Mouse (Mus musculus): Measurements from ENCODE around the gene Trabd2b. TPM values are rescaled to one million over a fixed set of nuclear protein-coding genes. Genes with fewer than 3 reads are reported as not detected.
A peak's percentile ranks its signal among the peaks of the same experiment; 100 is the strongest.

Gene Trabd2b
- polyA plus RNA-seq, 1 experiment from 2014 or later: 2.4 TPM

GRCm38 (mm10) chr4:114643679-114644208 lies 237.2 kb downstream of the Trabd2b start:
- no peak for TF ChIP-seq CTCF (IDR thresholded peaks at IDR 0.05)
- TF ChIP-seq EP300 (IDR thresholded peaks at IDR 0.05): no peak
- 35% methylated on average over 20 of the region's 20 CpGs for WGBS
- no peaks in the 10 kb centered on the region for H3K27me3 ChIP-seq (replicated peaks; ENCODE audit: insufficient read depth, low read length)
- no peaks in the 10 kb centered on the region for H3K9me3 ChIP-seq (ENCODE audit: low read length)
- no peaks in the 10 kb centered on the region for H3K4me1 ChIP-seq (ENCODE audit: insufficient read depth, low read depth, low read length)
- DNase-seq (ENCODE audit: low spot score): no peak
- H3K27ac ChIP-seq (ENCODE audit: low read length): no peak overlapping the region
- H3K36me3 ChIP-seq (ENCODE audit: insufficient read depth, low read length): no peaks in the 10 kb centered on the region
- H3K4me2 ChIP-seq (replicated peaks; ENCODE audit: low read depth, low read length): no peak overlapping the region
- no peak overlapping the region for H3K9ac ChIP-seq (replicated peaks; ENCODE audit: low read depth)
- ATAC-seq: no peak
- no peak overlapping the region for H3K4me3 ChIP-seq (ENCODE audit: low read depth, low read length)

GRCm38 (mm10) chr4:114645341-114645740 lies 238.8 kb downstream of the Trabd2b start:
- no peaks in the 10 kb centered on the region for H3K36me3 ChIP-seq (ENCODE audit: insufficient read depth, low read length)
- H3K27ac ChIP-seq (ENCODE audit: low read length): no peak overlapping the region
- no peaks in the 10 kb centered on the region for H3K27me3 ChIP-seq (replicated peaks; ENCODE audit: insufficient read depth, low read length)
- DNase-seq (ENCODE audit: low spot score) (no peak), ATAC-seq (no peak)
- no peak overlapping the region for H3K4me2 ChIP-seq (replicated peaks; ENCODE audit: low read depth, low read length)
- TF ChIP-seq EP300 (IDR thresholded peaks at IDR 0.05) (no peak), CTCF (IDR thresholded peaks at IDR 0.05) (no peak)
- H3K9ac ChIP-seq (replicated peaks; ENCODE audit: low read depth): no peak overlapping the region
- no peak overlapping the region for H3K4me3 ChIP-seq (ENCODE audit: low read depth, low read length)
- no peaks in the 10 kb centered on the region for H3K9me3 ChIP-seq (ENCODE audit: low read length)
- no peaks in the 10 kb centered on the region for H3K4me1 ChIP-seq (ENCODE audit: insufficient read depth, low read depth, low read length)

- DNase-seq (ENCODE audit: low spot score) (no peak), ATAC-seq (no peak)
- WGBS: 71% methylated on average over 13 of the region's 13 CpGs
- Histone ChIP-seq H3K36me3 (ENCODE audit: insufficient read depth, low read length) (no peaks in the 10 kb centered on the region), H3K9ac (replicated peaks; ENCODE audit: low read depth) (no peak overlapping the region), H3K27me3 (replicated peaks; ENCODE audit: insufficient read depth, low read length) (no peaks in the 10 kb centered on the region), H3K4me3 (ENCODE audit: low read depth, low read length) (no peak overlapping the region), H3K27ac (ENCODE audit: low read length) (no peak overlapping the region), H3K4me2 (replicated peaks; ENCODE audit: low read depth, low read length) (no peak overlapping the region), H3K9me3 (ENCODE audit: low read length) (no peaks in the 10 kb centered on the region), H3K4me1 (ENCODE audit: insufficient read depth, low read depth, low read length) (no peaks in the 10 kb centered on the region)
- TF ChIP-seq CTCF (IDR thresholded peaks at IDR 0.05) (no peak), EP300 (IDR thresholded peaks at IDR 0.05) (no peak)
Measured at GRCm38 (mm10) chr4:114646825-114647681, 240.5 kb downstream of the Trabd2b start.

- Histone ChIP-seq H3K4me1 (ENCODE audit: insufficient read depth, low read depth, low read length) (no peaks in the 10 kb centered on the region), H3K36me3 (ENCODE audit: insufficient read depth, low read length) (no peaks in the 10 kb centered on the region), H3K4me3 (ENCODE audit: low read depth, low read length) (no peak overlapping the region), H3K27me3 (replicated peaks; ENCODE audit: insufficient read depth, low read length) (no peaks in the 10 kb centered on the region), H3K9ac (replicated peaks; ENCODE audit: low read depth) (no peak overlapping the region), H3K4me2 (replicated peaks; ENCODE audit: low read depth, low read length) (no peak overlapping the region), H3K9me3 (ENCODE audit: low read length) (no peaks in the 10 kb centered on the region), H3K27ac (ENCODE audit: low read length) (no peak overlapping the region)
- TF ChIP-seq CTCF (IDR thresholded peaks at IDR 0.05): peak; percentile 93
- no peak for TF ChIP-seq EP300 (IDR thresholded peaks at IDR 0.05)
- 12% methylated on average over 4 of the region's 4 CpGs for WGBS
- DNase-seq (ENCODE audit: low spot score): peak; percentile 62
- ATAC-seq: no peak
Measured at GRCm38 (mm10) chr4:114647689-114648088, 241.2 kb downstream of the Trabd2b start.

- H3K27ac ChIP-seq (ENCODE audit: low read length): no peak overlapping the region
- peak; percentile 15; the same call in 1 of the 2 replicates for TF ChIP-seq CTCF (IDR thresholded peaks at IDR 0.05)
- TF ChIP-seq EP300 (IDR thresholded peaks at IDR 0.05): no peak
- 23% methylated on average over 28 of the region's 28 CpGs for WGBS
- H3K9me3 ChIP-seq (ENCODE audit: low read length): no peaks in the 10 kb centered on the region
- ATAC-seq (0 out of 2 replicates have a peak, but pooled peaks have one; percentile 16), DNase-seq (ENCODE audit: low spot score) (no peak)
- no peak overlapping the region for H3K9ac ChIP-seq (replicated peaks; ENCODE audit: low read depth)
- no peaks in the 10 kb centered on the region for H3K4me1 ChIP-seq (ENCODE audit: insufficient read depth, low read depth, low read length)
- no peak overlapping the region for H3K4me3 ChIP-seq (ENCODE audit: low read depth, low read length)
- no peaks in the 10 kb centered on the region for H3K36me3 ChIP-seq (ENCODE audit: insufficient read depth, low read length)
- H3K4me2 ChIP-seq (replicated peaks; ENCODE audit: low read depth, low read length): no peak overlapping the region
- no peaks in the 10 kb centered on the region for H3K27me3 ChIP-seq (replicated peaks; ENCODE audit: insufficient read depth, low read length)
Measured at GRCm38 (mm10) chr4:114648532-114649074, 242.1 kb downstream of the Trabd2b start.

GRCm38 (mm10) chr4:114650551-114650950 lies 244.0 kb downstream of the Trabd2b start:
- ATAC-seq (no peak), DNase-seq (ENCODE audit: low spot score) (no peak)
- no peaks in the 10 kb centered on the region for H3K27me3 ChIP-seq (replicated peaks; ENCODE audit: insufficient read depth, low read length)
- no peak overlapping the region for H3K4me2 ChIP-seq (replicated peaks; ENCODE audit: low read depth, low read length)
- WGBS: 71% methylated on average over 6 of the region's 6 CpGs
- no peaks in the 10 kb centered on the region for H3K4me1 ChIP-seq (ENCODE audit: insufficient read depth, low read depth, low read length)
- H3K9me3 ChIP-seq (ENCODE audit: low read length): no peaks in the 10 kb centered on the region
- H3K27ac ChIP-seq (ENCODE audit: low read length): no peak overlapping the region
- H3K36me3 ChIP-seq (ENCODE audit: insufficient read depth, low read length): no peaks in the 10 kb centered on the region
- H3K4me3 ChIP-seq (ENCODE audit: low read depth, low read length): no peak overlapping the region
- no peak overlapping the region for H3K9ac ChIP-seq (replicated peaks; ENCODE audit: low read depth)
- no peak for TF ChIP-seq EP300 (IDR thresholded peaks at IDR 0.05)
- no peak for TF ChIP-seq CTCF (IDR thresholded peaks at IDR 0.05)

All from lung, postnatal 0 days (tissue).